Mouse (Mus musculus) heart, embryonic 12.5 days (tissue): ENCODE measurements around the gene Fam53b. TPM values are rescaled to one million over a fixed set of nuclear protein-coding genes. Genes with fewer than 3 reads are reported as not detected.

Experiments
- ATAC-seq: fragments of 200-750 bp; cut with Nextera tagmentation; 2 replicates; pipeline ENCODE4 v1.8.0; 2017; ENCODE audit warnings: moderate TSS enrichment, moderate library complexity; ENCODE audit not compliant: insufficient number of reproducible peaks, low FRiP score
- H3K27ac ChIP-seq: fragments of 300-500 bp; sonication (generic); 2 replicates; pipeline ENCODE4 v1.5.1; 2016; ENCODE audit warnings: mild to moderate bottlenecking, moderate library complexity; ENCODE audit not compliant: poor library complexity, severe bottlenecking
- H3K27me3 ChIP-seq: fragments of 300-500 bp; sonication (generic); replicated peaks from 2 replicates; pipeline ENCODE4 v1.6.1; 2016; ENCODE audit warnings: mild to moderate bottlenecking, moderate library complexity
- H3K36me3 ChIP-seq: fragments of 300-500 bp; sonication (generic); 2 replicates; pipeline ENCODE4 v1.6.1; 2016; ENCODE audit warnings: mild to moderate bottlenecking, moderate library complexity
- H3K4me1 ChIP-seq: fragments of 300-500 bp; sonication (generic); replicated peaks from 2 replicates; pipeline ENCODE4 v1.6.1; 2016; ENCODE audit warnings: mild to moderate bottlenecking
- H3K4me2 ChIP-seq: fragments of 300-500 bp; sonication (generic); 2 replicates; pipeline ENCODE4 v1.6.1; 2016; ENCODE audit warnings: mild to moderate bottlenecking, moderate library complexity
- H3K4me3 ChIP-seq: fragments of 300-500 bp; sonication (generic); 2 replicates; pipeline ENCODE4 v1.5.1; 2016; ENCODE audit warnings: mild to moderate bottlenecking
- H3K9ac ChIP-seq: fragments of 300-500 bp; sonication (generic); 2 replicates; pipeline ENCODE4 v1.6.1; 2016; ENCODE audit warnings: mild to moderate bottlenecking, moderate library complexity
- H3K9me3 ChIP-seq: fragments of 300-500 bp; sonication (generic); replicated peaks from 2 replicates; pipeline ENCODE4 v1.6.1; 2016; ENCODE audit warnings: mild to moderate bottlenecking, moderate library complexity
- WGBS: fragments of 180-500 bp; shearing (Covaris S2); methylation state at CpG from one replicate; pipeline ENCODE4 v1.1.7; 2016; 5-methylcytosine and 5-hydroxymethylcytosine counted together
- polyA plus RNA-seq: library from polyadenylated mRNA; unstranded; fragments of >200 nt; fragmentation: Nextera tagmentation; extraction: Ambion mirVana; gene quantifications from 2 replicates; pipeline ENCODE4 v1.2.1, GENCODE M21; 2016

Gene Fam53b
- polyA plus RNA-seq, 1 experiment from 2014 or later, result 17.0 TPM

DNA sequence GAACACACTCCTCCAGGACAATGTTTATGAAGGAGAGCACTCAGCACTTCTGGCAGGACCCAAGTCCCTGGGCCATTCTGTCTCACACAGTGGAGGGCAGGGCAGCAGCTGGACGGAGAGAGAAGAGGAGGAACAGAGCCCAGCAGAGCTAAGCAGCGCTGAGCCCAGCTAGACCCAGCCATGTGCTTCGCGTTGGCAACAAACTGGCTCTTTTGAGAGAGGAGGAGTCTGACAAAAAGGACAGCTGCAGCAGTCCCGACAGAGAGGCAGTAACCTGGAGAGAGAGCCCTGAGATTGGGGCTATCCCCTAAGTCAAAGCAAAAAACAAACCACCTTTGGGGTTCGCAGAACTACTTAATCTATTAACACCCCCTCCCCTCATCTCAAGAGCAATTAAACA is 3.3 kb downstream of the Fam53b start:
- Histone ChIP-seq H3K4me1 (peaks cover 68% of the 10 kb centered on the region), H3K27ac (no peak overlapping the region), H3K4me2 (0 out of 2 replicates have a peak overlapping the region, but pooled peaks have one; percentile 17), H3K27me3 (no peaks in the 10 kb centered on the region), H3K9me3 (no peaks in the 10 kb centered on the region), H3K36me3 (no peaks in the 10 kb centered on the region), H3K4me3 (no peak overlapping the region), H3K9ac (peak overlapping the region; percentile 60)
- 27% methylated on average over 6 of the region's 6 CpGs for WGBS
- ATAC-seq, result no peak

GRCm38 (mm10) chr7:132809721-132810120 is 4.0 kb downstream of the Fam53b start:
- no peak for ATAC-seq
- Histone ChIP-seq H3K27me3 (no peaks in the 10 kb centered on the region), H3K9me3 (no peaks in the 10 kb centered on the region), H3K9ac (no peak overlapping the region), H3K36me3 (no peaks in the 10 kb centered on the region), H3K4me2 (0 out of 2 replicates have a peak overlapping the region, but pooled peaks have one; percentile 57), H3K4me1 (peaks cover 72% of the 10 kb centered on the region), H3K4me3 (no peak overlapping the region), H3K27ac (no peak overlapping the region)
- WGBS, result 52% methylated on average over 6 of the region's 6 CpGs

DNA sequence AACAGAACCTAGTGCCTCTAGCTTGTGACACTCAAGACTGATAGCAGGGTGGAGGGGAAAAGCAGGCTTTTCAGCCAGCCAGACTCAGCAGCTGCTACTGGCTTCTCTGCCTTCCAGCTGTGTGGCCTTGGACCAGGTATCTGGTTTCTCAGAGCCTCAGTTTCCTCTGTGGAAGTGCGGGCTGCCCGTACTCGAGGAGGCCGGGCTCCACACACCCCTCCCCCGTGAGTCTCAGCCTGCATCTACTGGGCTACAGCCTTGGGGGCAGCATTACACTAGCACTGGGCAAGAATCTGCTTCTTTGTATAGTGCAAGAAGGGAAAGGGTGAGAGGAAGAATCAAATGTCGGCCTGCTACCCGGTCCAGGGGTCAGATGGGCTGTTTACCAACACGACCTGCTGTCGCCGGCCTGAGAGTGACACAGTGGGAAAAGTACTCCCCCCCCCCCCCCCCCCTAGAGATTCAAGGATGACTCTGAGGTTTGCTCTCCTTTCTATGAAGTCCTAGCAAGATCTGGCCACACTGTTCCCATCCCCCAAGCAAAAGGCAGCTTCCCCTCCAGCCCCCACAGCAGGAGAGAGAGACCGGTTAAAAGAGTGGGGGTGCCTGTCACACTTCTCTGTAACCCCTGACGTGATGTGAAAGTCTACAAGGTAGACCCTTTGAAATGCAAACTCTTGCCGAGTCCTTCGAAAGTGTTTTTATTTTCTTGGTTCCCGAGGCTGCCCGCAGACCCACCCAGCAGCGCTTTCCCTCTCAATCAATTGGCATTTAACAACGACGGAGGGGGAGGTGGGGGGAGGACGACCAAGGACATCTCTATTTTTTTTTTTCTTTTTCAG is 4.6 kb downstream of the Fam53b start:
- no peaks in the 10 kb centered on the region for H3K36me3 ChIP-seq
- no peak overlapping the region for H3K4me3 ChIP-seq
- no peaks in the 10 kb centered on the region for H3K27me3 ChIP-seq
- H3K4me2 ChIP-seq, result peak overlapping the region; percentile 57
- H3K27ac ChIP-seq, result peak overlapping the region; percentile 80
- H3K9me3 ChIP-seq, result no peaks in the 10 kb centered on the region
- WGBS, result 8% methylated on average over 20 of the region's 20 CpGs
- peaks cover 79% of the 10 kb centered on the region for H3K4me1 ChIP-seq
- H3K9ac ChIP-seq, result peak overlapping the region; percentile 59
- no peak for ATAC-seq

DNA sequence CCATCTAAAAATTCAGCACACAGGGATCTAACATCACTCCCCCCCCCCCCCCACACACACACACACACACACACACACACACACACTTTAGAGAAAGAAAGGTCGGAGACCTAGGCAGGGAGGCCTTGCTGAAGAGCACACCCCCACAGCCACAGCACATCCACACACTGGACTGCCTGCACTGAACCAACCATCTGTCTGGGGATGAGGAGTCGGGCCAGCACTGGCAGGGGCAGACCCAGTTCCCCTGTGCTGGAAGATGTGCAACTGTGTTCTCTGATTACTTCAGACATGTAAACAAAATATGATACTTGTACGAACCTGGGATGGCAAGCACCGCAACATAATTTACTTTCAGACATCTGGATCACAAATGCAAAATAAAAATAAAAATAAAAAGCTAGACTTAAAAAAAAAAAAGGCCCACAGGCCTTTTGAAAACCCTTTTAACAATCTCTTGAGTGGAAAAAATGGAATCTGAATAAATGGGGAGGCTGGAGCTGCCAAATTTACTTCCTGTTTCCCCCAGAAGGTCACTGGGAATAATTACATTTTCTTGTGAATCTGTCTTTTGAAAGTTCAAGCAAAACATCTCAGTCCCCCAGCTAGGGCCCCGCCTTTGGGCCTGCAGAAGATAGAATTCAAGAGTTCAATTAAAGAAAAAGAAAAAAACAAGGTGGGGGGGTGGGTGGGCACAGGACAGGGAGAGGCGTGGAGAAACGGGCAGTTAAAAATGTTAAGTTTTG is 5.5 kb downstream of the Fam53b start:
- H3K27me3 ChIP-seq, result no peaks in the 10 kb centered on the region
- H3K4me1 ChIP-seq, result peaks cover 87% of the 10 kb centered on the region
- H3K4me3 ChIP-seq, result no peak overlapping the region
- 61% methylated on average over 7 of the region's 7 CpGs for WGBS
- H3K9ac ChIP-seq, result peak overlapping the region; percentile 59
- H3K27ac ChIP-seq, result peak overlapping the region; percentile 80
- no peaks in the 10 kb centered on the region for H3K9me3 ChIP-seq
- no peak for ATAC-seq
- H3K4me2 ChIP-seq, result peak overlapping the region; percentile 57; the same call in 1 of the 2 replicates
- no peaks in the 10 kb centered on the region for H3K36me3 ChIP-seq

DNA sequence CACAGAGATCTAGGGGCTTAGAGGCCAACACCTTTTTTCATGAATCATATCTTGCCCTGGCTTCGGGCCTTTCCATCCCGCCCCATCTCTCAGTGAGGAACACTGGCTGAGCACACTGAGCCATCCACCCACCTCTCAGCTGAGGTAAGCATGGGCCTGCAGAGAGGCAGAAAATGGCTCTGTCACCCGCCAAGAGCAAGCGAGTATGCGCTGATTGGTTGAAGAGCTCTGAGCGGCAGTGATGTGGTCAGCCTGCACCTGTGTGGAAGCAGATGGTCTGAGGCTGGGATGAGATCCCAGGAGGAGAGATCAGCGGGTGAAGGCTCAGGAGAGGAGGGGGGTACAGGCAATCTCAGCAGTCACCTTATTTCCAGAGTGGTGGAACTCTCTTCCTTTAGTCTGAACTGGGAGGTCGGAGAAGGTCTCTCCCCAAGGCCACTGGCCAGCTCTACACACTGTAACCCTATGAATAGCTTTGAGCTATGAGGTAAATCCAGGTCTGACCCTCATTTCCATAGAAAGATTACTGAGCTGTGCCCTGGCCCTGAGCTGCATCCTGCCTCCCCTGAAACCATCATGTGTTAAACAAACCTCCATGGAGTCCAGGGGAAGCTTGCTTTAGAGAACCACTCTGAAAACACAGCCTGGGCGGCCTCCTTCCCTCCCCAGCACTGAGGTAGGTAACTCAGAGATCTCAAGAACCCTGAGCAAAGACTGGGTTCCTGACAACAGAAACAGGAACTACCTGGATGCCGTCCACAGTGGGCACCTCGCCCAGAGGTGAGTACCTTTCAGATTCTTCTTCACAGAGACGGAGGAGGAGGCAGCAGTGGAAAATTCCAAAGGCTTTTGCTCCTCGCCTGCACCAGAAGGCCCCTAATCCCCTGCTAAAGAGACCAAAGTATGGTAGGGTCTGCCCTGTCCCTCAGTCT is 6.5 kb downstream of the Fam53b start:
- no peak overlapping the region for H3K4me2 ChIP-seq
- peaks cover 96% of the 10 kb centered on the region for H3K4me1 ChIP-seq
- H3K4me3 ChIP-seq, result no peak overlapping the region
- 0 out of 2 replicates have a peak overlapping the region, but pooled peaks have one; percentile 29 for H3K9ac ChIP-seq
- H3K9me3 ChIP-seq, result no peaks in the 10 kb centered on the region
- no peak for ATAC-seq
- H3K27me3 ChIP-seq, result no peaks in the 10 kb centered on the region
- no peaks in the 10 kb centered on the region for H3K36me3 ChIP-seq
- H3K27ac ChIP-seq, result peak overlapping the region; percentile 56
- 60% methylated on average over 13 of the region's 13 CpGs for WGBS

- Histone ChIP-seq H3K27me3 (no peaks in the 10 kb centered on the region), H3K4me3 (no peak overlapping the region), H3K4me1 (peaks cover 96% of the 10 kb centered on the region), H3K36me3 (no peaks in the 10 kb centered on the region), H3K9me3 (no peaks in the 10 kb centered on the region), H3K4me2 (no peak overlapping the region), H3K27ac (0 out of 2 replicates have a peak overlapping the region, but pooled peaks have one; percentile 36), H3K9ac (no peak overlapping the region)
- 62% methylated on average over 5 of the region's 5 CpGs for WGBS
- ATAC-seq, result no peak
These were observed 7.4 kb downstream of the Fam53b start for GRCm38 (mm10) chr7:132806286-132806685.

- H3K36me3 ChIP-seq, result no peaks in the 10 kb centered on the region
- no peak overlapping the region for H3K9ac ChIP-seq
- H3K4me3 ChIP-seq, result no peak overlapping the region
- H3K27me3 ChIP-seq, result no peaks in the 10 kb centered on the region
- no peak overlapping the region for H3K27ac ChIP-seq
- H3K4me2 ChIP-seq, result no peak overlapping the region
- WGBS, result 68% methylated on average over 5 of the region's 5 CpGs
- H3K9me3 ChIP-seq, result no peaks in the 10 kb centered on the region
- no peak for ATAC-seq
- H3K4me1 ChIP-seq, result peaks cover 96% of the 10 kb centered on the region
These were observed 8.7 kb downstream of the Fam53b start for GRCm38 (mm10) chr7:132804951-132805350.

DNA sequence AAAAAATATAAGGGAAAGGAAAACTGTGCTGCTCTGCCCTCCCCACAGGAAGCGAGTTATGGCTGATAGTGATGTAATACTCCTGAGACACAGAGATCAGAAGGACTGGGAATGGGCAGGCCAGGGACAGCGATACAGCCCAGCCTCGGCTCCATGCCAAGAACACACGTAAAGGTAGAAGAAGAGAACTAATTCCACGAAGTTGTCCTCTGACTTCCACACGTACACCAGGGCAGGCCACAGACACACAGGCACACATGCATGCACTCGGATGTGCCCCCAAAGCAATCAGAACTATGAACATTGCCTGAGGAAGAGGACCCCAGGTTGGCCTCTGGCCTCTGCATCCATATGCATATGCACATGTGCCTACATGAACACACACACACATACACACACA is 9.2 kb downstream of the Fam53b start:
- Histone ChIP-seq H3K4me2 (no peak overlapping the region), H3K4me1 (peaks cover 96% of the 10 kb centered on the region), H3K9me3 (no peaks in the 10 kb centered on the region), H3K27ac (peak overlapping the region; percentile 74; the same call in 1 of the 2 replicates), H3K36me3 (no peaks in the 10 kb centered on the region), H3K9ac (no peak overlapping the region), H3K27me3 (no peaks in the 10 kb centered on the region), H3K4me3 (no peak overlapping the region)
- no peak for ATAC-seq
- 52% methylated on average over 7 of the region's 7 CpGs for WGBS

GRCm38 (mm10) chr7:132803962-132804361 is 9.7 kb downstream of the Fam53b start:
- peak overlapping the region; percentile 74 for H3K27ac ChIP-seq

DNA sequence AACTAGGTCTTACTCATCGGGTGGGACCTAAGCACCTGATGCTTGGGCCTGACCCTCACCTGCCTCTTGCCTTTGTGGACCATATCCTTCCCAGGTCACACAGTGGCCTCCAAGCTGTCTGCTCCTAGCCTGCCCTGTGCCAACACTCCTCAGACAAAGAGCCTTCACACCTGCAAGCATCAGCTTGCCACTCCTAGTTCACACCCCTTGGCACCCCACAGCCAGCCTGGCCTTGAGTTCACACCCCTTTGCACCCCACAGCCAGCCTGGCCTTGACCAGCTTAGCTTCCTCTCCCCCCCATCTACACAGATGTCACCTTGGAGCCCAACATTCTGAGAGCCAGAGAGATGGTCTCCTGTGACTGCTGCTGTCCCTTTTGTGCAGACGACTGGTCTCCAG is 10.3 kb downstream of the Fam53b start:
- Histone ChIP-seq H3K4me2 (no peak overlapping the region), H3K9ac (no peak overlapping the region), H3K4me3 (no peak overlapping the region), H3K4me1 (peaks cover 90% of the 10 kb centered on the region), H3K36me3 (no peaks in the 10 kb centered on the region), H3K27me3 (no peaks in the 10 kb centered on the region), H3K27ac (peak overlapping the region; percentile 74), H3K9me3 (no peaks in the 10 kb centered on the region)
- 54% methylated on average over 2 of the region's 2 CpGs for WGBS
- no peak for ATAC-seq

More at GRCm38 (mm10) chr7:132803962-132804361, 9.7 kb downstream of the Fam53b start:
- no peaks in the 10 kb centered on the region for H3K27me3 ChIP-seq
- H3K4me2 ChIP-seq, result no peak overlapping the region
- no peaks in the 10 kb centered on the region for H3K36me3 ChIP-seq
- H3K9ac ChIP-seq, result no peak overlapping the region
- ATAC-seq, result no peak
- WGBS, result 65% methylated on average over 3 of the region's 3 CpGs
- H3K9me3 ChIP-seq, result no peaks in the 10 kb centered on the region
- peaks cover 96% of the 10 kb centered on the region for H3K4me1 ChIP-seq
- H3K4me3 ChIP-seq, result no peak overlapping the region
